Mouse (Mus musculus): ENCODE results near the gene Stard3.

Gene Stard3

GRCm38 (mm10) chr11:98348083-98348961 lies 9.8 kb upstream of the Stard3 start, which contains the start of gene Ppp1r1b:
TSS of gene Ppp1r1b (plus strand) at chr11:98348404.
- peak; percentile 70 for DNase-seq

DNA sequence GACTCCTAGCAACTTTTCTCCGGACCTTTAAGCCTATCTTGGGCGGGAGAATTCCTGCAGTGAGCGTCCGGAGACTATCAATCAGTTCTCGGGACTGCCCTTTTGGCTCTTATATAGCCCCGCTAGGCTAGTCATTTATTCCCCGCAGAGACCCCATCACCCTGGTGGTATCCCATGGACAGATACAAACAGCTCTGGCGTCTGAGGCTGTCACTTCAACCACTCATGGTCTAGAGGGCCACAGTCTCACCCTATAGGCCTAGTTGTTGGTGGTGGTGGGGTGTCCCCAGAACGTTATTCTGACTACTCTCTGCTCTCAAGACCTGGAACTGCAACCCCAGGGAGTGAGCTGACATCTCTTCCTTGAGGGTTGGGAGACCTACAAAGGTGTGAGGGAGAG lies 8.9 kb upstream of the Stard3 start:
- DNase-seq, result no peak

- DNase-seq, result no peak
These were observed 5.7 kb upstream of the Stard3 start for GRCm38 (mm10) chr11:98352272-98352990.

DNA sequence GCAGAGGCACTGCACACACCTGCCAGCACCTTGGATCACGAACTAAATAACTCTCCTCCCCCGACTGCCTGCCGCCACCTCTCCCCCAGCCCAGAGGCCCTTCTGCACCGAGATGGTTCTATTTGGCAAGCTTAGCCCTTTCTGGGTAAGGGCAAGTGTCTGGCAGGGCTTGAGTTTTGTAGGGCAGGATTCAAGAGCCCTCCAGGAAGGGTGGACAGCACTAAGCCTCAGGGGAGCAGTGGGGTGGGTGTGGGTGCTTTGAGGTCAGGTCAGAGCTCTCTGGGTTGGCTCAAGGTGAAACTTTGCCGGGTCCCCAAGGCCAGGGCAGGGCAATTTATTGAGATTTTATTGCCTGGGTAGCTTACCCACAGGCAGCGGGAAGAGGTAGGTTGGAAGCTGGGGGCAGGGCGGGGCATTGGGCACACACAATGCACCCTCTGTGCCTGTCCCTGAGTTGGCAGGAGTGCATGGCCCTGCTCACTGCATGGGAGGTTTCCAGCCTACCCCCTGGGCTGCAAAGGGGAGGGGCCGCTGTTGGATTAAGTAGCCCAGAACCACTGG lies 4.4 kb upstream of the Stard3 start:
- peak; percentile 27 for DNase-seq

GRCm38 (mm10) chr11:98354445-98354844 lies 3.7 kb upstream of the Stard3 start:
- DNase-seq, result no peak

DNA sequence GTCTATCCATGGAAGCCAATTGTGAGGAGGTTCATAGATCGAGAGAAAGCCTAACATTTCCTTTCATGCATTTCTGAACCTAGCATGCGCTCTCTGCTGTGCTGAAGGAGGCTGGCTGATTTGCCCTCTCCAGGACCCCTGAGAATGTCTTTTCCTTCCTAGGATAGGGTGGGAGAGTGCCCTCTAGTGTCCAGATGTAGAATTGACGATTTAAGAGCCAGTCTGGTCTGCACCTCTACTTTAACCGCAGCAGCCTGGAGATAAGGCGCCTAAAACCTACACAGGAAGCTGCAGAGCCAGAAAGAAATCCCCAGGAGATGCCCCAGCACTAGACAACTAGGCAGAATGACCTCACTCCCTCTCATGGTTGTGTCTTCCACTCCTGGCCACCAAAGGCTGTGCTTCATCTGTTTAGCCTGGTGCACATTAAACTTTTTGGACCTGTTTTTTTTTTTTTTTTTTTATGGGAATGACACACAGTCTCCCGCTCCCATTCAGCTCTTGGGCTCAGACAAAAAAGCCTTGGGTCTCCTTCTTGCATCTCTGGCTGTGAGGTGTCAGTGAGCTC lies 2.4 kb upstream of the Stard3 start:
- DNase-seq, result peak; percentile 69

DNA sequence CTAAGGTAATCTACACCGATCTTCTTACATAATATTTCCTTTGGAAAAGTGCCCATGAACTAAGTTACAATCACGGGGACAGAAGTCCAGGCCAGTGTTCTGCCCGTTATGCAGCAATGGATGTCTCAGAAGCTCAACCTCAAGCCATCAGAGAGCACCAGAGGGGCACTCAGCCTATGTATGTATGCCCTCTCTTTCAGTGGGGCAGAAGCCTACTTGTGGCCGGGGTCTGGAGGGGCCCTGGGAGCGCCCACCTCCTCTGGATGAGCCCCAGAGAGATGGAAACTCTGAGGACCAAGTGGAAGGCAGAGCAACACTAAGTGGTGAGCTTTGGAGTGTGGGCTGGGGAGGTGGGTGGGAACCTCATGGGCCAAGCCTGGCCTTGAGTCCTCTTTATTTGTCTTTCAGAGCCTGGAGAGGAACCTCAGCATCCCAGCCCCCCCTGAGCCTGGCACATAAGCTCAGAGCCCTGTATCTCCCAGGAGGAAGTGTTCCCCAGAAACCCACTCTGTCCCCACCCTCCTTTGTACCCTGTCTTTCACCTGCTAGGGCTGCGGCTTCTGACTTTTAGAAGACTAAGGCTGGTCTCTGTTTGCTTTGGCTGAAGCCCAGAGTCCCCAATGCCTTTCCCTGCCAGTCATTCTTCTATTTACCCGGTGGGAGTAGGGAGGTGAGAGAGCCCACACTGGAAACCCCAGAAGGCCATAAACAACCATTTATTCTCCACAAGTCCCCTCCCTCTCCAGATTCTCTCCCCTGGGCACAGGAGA lies 1.4 kb upstream of the Stard3 start:
- DNase-seq, result no peak

DNA sequence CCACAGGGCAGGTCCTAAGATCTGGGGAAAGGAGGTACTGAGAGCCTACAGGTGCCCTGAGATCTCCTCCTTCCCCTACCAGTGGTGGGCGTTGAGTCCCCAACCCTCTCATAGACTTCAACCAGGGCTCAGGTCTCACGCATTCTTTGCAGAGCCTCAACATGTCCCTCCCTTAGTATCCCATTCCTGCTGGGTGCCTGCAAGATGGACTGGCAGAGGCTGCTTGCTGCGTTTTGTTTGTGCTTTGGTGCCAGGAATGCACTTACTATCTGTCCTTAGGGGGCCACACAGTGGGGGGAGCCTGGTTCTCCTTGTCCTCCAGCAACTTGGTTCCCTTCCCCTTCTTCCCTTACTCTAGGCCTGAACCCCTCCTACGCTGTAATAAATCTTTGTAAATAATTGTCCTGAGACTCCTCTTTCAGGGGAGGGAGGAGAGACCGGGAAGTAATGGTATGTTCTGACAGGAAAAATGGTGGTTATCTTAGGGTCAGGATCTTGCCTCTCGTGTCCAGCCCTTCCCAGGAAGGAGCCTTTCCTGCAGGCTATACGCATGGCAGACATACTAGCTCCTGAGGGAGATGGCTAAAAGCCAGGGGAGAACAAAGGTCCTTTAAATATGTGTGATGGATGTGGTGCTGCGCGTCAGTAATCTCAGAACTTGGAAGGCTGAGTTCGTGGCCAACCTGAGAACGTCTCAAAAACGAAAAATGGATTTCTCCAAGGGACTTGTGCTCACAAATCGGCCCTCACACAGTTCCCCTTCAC lies 590 bp upstream of the Stard3 start:
- peak; percentile 54 for DNase-seq

- DNase-seq, result no peak
These were observed 2.8 kb downstream of the Stard3 start for GRCm38 (mm10) chr11:98360866-98361521.

GRCm38 (mm10) chr11:98363817-98364216 lies 5.6 kb downstream of the Stard3 start:
- DNase-seq, result no peak

- DNase-seq, result no peak
These were observed 6.2 kb downstream of the Stard3 start for GRCm38 (mm10) chr11:98364410-98364809.

- no peak for DNase-seq
These were observed 8.1 kb downstream of the Stard3 start for GRCm38 (mm10) chr11:98366290-98366689.

GRCm38 (mm10) chr11:98367171-98367862 lies 9.1 kb downstream of the Stard3 start:
- DNase-seq, result no peak

GRCm38 (mm10) chr11:98367863-98368186 lies 9.7 kb downstream of the Stard3 start:
- DNase-seq, result no peak

- no peak for DNase-seq
These were observed 11.2 kb downstream of the Stard3 start for GRCm38 (mm10) chr11:98369337-98369736.

DNA sequence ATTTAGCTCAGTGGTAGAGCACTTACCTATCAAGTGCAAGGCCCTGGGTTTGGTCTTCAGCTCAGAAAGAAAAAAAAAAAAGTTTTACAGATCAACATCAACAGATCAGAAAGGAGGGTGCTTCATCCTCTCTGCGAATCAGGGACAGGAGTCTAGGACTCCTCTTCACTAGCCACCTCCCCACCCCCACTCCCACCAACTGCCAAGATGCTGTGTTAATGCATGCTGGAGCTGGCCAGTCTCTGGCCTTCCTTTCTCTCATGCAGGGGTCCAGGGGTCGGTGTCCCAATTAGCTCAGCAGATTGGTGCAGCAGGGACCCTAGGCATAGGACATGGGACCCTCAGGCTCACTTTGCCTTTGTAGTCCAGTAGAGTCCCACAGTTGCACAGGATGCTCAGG lies 12.4 kb downstream of the Stard3 start:
- DNase-seq, result no peak

DNA sequence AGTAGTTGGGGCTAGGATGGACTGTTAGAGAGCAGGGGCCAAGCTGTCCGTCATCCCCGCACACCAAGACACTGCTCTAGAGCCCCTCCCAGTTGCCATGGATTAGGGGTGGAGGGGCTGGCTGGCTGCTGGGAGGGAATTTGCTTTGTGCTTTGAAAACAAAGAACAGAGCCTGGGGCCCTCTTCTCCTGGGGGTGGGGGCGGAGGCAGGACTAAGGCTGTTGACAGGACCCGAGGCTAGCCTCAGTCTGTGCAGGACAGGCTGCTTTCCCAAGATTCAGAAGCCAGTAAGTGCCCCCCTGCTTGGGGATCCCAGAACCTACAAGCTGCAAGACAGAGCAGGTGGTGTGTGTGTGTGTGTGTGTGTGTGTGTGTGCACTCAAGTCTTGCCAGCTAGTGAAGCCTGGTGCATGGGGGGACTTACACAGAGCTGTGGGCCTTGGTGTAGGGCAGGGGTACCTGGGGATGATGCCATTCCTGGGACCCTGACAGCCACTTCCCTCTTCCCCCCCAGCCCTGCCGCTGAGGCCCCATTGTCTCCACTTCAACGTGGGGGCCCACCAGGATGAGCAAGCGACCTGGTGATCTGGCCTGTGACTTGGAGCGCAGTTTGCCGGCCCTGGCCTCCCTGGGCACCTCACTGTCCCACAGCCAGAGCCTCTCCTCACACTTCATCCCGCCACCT lies 13.5 kb downstream of the Stard3 start:
- DNase-seq, result no peak

DNA sequence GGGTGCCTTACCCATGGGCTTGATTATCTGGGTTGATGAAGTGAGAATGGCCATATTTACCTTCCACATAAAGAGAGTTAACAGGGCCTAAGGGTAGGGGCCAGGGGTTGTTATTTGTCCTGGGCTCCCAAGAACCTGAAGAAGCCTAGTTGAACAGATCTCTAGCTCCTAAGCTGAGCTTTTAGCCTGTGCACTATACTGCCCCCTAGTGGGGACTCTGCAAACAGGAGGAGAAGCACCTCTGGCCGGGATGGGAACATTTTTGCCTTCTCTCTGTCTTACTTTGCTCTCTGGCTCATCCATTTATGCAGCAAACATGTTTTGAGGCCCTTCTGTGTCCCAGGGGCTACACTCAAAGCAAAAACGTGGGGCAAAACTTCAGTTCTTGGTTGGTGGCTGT lies 14.2 kb downstream of the Stard3 start:
- DNase-seq, result peak; percentile 79

DNA sequence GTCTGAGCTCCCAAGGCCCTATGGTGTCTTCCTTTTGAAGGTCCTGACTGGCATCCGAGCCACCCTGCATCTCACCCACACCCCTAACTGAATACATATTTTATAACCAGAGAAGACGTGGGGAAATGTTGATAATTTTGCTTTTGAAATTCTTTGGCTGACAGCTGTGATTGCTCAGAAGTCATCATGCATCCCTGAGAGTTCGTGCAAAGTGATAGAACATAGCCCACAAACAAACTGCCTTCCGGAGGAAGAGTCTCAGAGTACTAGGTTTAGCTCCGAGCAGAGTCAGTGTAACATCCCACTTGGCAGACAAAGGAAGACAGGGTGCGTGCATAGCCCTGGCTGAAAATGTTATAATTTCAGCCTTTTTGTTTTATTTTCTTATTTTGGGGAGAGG lies 15.1 kb downstream of the Stard3 start:
- no peak for DNase-seq

DNA sequence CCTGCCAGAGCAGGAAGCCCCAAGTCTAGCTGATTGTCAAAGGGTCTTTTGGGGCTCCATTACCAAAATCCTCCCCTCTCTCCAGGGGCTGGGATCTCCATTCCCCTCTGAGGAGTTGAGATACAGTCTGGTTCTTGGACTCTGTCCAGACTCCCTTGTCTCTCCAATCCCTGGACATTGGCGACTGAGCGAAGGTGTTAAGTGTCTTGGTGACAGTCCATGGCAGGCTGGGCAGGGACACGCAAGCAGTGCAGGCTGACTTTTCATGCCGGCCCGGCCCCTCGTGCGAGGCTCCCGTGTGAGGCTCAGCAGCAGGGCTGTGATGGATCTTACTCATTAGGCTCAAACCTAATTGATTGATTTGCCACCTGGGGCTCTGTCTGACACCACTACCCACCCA lies 16.1 kb downstream of the Stard3 start:
- no peak for DNase-seq

All from kidney, postnatal 10 days (tissue).